Mouse (Mus musculus) frontal cortex, adult 2 months (tissue): ENCODE measurements at regions not wholly inside any gene's neighbourhood (a gene's known extent, or its start where the extent isn't known, plus 50 kb on each side); places are given as distances from the start of the nearest gene placed in this dataset.

Experiments used
- DNase-seq, 2 experiments: peaks; one replicate each; pipeline ENCODE4 v3.0.0; 2022; ENCODE audit warnings: low spot score in 1 of 2; ENCODE audit errors: extremely low spot score in 1 of 2

- no peak for DNase-seq
These were observed 215.6 kb downstream of the Abcc12 start for GRCm38 (mm10) chr8:86364898-86365297.

- no peak for DNase-seq
These were observed 220.2 kb downstream of the Abcc12 start for GRCm38 (mm10) chr8:86360283-86360682.

- no peak for DNase-seq
These were observed 221.0 kb downstream of the Abcc12 start for GRCm38 (mm10) chr8:86359518-86359917.

GRCm38 (mm10) chr8:86353816-86354215, 226.7 kb downstream of the Abcc12 start:
- no peak for DNase-seq

GRCm38 (mm10) chr8:86351545-86352190, 228.8 kb downstream of the Abcc12 start:
- DNase-seq: peak in 1 of 2 experiments; percentile 31

- peak in 1 of 2 experiments; percentile 55 for DNase-seq
These were observed 230.4 kb downstream of the Abcc12 start for GRCm38 (mm10) chr8:86350128-86350527.

GRCm38 (mm10) chr8:86342016-86342684, 238.3 kb downstream of the Abcc12 start:
- no peak for DNase-seq

GRCm38 (mm10) chr8:86338574-86339264, 241.8 kb downstream of the Abcc12 start:
- no peak for DNase-seq

- DNase-seq: no peak
These were observed 249.1 kb downstream of the Abcc12 start for GRCm38 (mm10) chr8:86331383-86331782.

- DNase-seq: peak; percentile 54 to 87
These were observed 251.9 kb downstream of the Abcc12 start for GRCm38 (mm10) chr8:86328626-86329025.

GRCm38 (mm10) chr8:86327982-86328381, 252.5 kb downstream of the Abcc12 start:
- no peak for DNase-seq

GRCm38 (mm10) chr8:86325040-86325439, 255.4 kb downstream of the Abcc12 start:
- no peak for DNase-seq

GRCm38 (mm10) chr8:86324542-86324941, 255.9 kb downstream of the Abcc12 start:
- peak; percentile 48 to 67 for DNase-seq

- DNase-seq: no peak
These were observed 256.7 kb downstream of the Abcc12 start for GRCm38 (mm10) chr8:86323823-86324222.

- no peak for DNase-seq
These were observed 258.0 kb downstream of the Abcc12 start for GRCm38 (mm10) chr8:86322494-86322893.

GRCm38 (mm10) chr8:86320938-86321337, 259.5 kb downstream of the Abcc12 start:
- DNase-seq: no peak

GRCm38 (mm10) chr8:86318531-86318930, 262.0 kb downstream of the Abcc12 start:
- DNase-seq: no peak

GRCm38 (mm10) chr8:86316236-86316635, 264.2 kb downstream of the Abcc12 start:
- DNase-seq: no peak

GRCm38 (mm10) chr8:86309460-86309859, 271.0 kb downstream of the Abcc12 start:
- DNase-seq: peak in 1 of 2 experiments; percentile 54

GRCm38 (mm10) chr8:86307339-86307738, 273.1 kb downstream of the Abcc12 start:
- no peak for DNase-seq

- no peak for DNase-seq
These were observed 278.5 kb downstream of the Abcc12 start for GRCm38 (mm10) chr8:86301885-86302509.
